Mouse (Mus musculus): ENCODE data around the gene Olfr1231.

The Olfr1231 gene

GRCm38 (mm10) chr2:89306974-89307373 lies at the start of gene Olfr1231:
Gene Olfr1231 (minus strand): TSS chr2:89307074.
- DNase-seq (ENCODE audit: low read depth, low spot score) = no peak

GRCm38 (mm10) chr2:89342298-89342697 lies 35.4 kb upstream of the Olfr1231 start, which contains the start of gene Olfr1233:
Gene Olfr1233 (minus strand): TSS chr2:89342398.
- DNase-seq (ENCODE audit: low read depth, low spot score) = no peak

GRCm38 (mm10) chr2:89329575-89329974 lies 22.7 kb upstream of the Olfr1231 start, which contains the start of gene Olfr1232:
Gene Olfr1232 (minus strand): TSS chr2:89329675.
- DNase-seq (ENCODE audit: low read depth, low spot score) = no peak

GRCm38 (mm10) chr2:89297168-89297567 lies 9.7 kb downstream of the Olfr1231 start, which contains the start of gene Olfr1230:
Gene Olfr1230 (minus strand): TSS chr2:89297268.
- no peak for DNase-seq (ENCODE audit: low read depth, low spot score)

- no peak for DNase-seq (ENCODE audit: low read depth, low spot score)
These were observed 19.0 kb downstream of the Olfr1231 start, which contains the start of gene Olfr1229 for GRCm38 (mm10) chr2:89287914-89288313. Gene Olfr1229 (minus strand): TSS chr2:89288014.

GRCm38 (mm10) chr2:89253962-89254361 lies 52.9 kb downstream of the Olfr1231 start, which contains the start of gene Olfr1228:
Gene Olfr1228 (minus strand): TSS chr2:89254062.
- no peak for DNase-seq (ENCODE audit: low read depth, low spot score)
